ENCODE assay signal across 7 mouse cellular contexts in the genomic region with DNA sequence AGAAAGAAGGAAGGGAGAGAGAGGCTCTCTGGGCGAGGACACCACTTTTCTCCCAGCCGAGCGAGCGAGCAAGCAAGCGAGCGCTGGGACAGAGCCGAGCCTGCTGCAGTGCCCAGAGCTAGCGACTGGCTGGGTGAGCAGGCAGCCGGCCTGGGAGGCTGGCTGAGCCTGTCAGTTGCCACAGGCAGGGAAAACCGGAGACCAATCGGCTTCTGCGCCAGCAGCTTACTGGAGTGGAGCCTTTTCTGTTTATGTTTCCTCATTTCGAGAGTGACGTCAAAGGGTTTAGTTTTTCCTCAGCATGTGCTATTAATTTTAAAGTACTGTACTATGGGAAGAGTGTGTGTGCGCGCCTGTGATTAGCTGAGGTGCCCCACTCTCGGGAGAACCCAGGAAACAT. TPM values are rescaled to one million over a fixed set of nuclear protein-coding genes. Genes with fewer than 3 reads are reported as not detected.
DNase-seq lines count a peak whose midpoint lies in the region; ATAC-seq and TF ChIP-seq lines count a peak whose summit lies in the region.

Pde7b (minus strand) TSS at position 173 of the 400 bp plus-strand sequence.

- peaks cover 21% of the 10 kb centered on the region for H3K4me1 ChIP-seq in heart, embryonic 10.5 days
- peaks cover 22% of the 10 kb centered on the region for H3K4me1 ChIP-seq in kidney, embryonic 14.5 days (ENCODE audit: control insufficient read depth, insufficient read depth, low read length)
- H3K4me1 ChIP-seq in limb, embryonic 13.5 days: peaks cover 26% of the 10 kb centered on the region
- peaks cover 14% of the 10 kb centered on the region; the same call in 1 of the 2 replicates for H3K4me1 ChIP-seq in midbrain, embryonic 14.5 days (ENCODE audit: control insufficient read depth, insufficient read depth, low read length)
- no peaks in the 10 kb centered on the region; the same call in 1 of the 2 replicates for H3K4me1 ChIP-seq in small intestine, adult 2 months (ENCODE audit: control insufficient read depth, insufficient read depth, insufficient read length, low read length)

- peak; percentile 92 for DNase-seq in brain, adult 2 months (ENCODE audit: low read depth, low spot score)
- DNase-seq in heart, embryonic 10.5 days (ENCODE audit: low spot score): peak; percentile 91
- peak; percentile 89 for DNase-seq in midbrain, embryonic 14.5 days

- H3K4me2 ChIP-seq in kidney, embryonic 14.5 days (replicated peaks; ENCODE audit: low read depth, low read length): peak within 1 kb of the TSS; percentile 64
- H3K4me2 ChIP-seq in limb, embryonic 13.5 days (replicated peaks): peak within 1 kb of the TSS; percentile 64
- H3K4me2 ChIP-seq in midbrain, embryonic 14.5 days (ENCODE audit: low read length): peak within 1 kb of the TSS; percentile 56

- H3K9me3 ChIP-seq in heart, embryonic 10.5 days: no peaks in the 10 kb centered on the region
- H3K9me3 ChIP-seq in kidney, embryonic 14.5 days (ENCODE audit: control insufficient read depth, low read length): no peaks in the 10 kb centered on the region
- H3K9me3 ChIP-seq in limb, embryonic 13.5 days: no peaks in the 10 kb centered on the region
- H3K9me3 ChIP-seq in midbrain, embryonic 14.5 days (ENCODE audit: control insufficient read depth, low read length): no peaks in the 10 kb centered on the region

- peak within 1 kb of the TSS; percentile 50 for H3K4me3 ChIP-seq in heart, embryonic 10.5 days
- peak within 1 kb of the TSS; percentile 34 for H3K4me3 ChIP-seq in kidney, embryonic 14.5 days (ENCODE audit: low read length)
- peak within 1 kb of the TSS; percentile 45 for H3K4me3 ChIP-seq in limb, embryonic 13.5 days
- peak within 1 kb of the TSS; percentile 35 for H3K4me3 ChIP-seq in midbrain, embryonic 14.5 days (replicated peaks; ENCODE audit: low read depth, low read length)
- peak within 1 kb of the TSS; percentile 57 for H3K4me3 ChIP-seq in small intestine, adult 2 months (ENCODE audit: low read depth, low read length)

- H3K9ac ChIP-seq in kidney, embryonic 14.5 days (ENCODE audit: low read depth, low read length): peak within 1 kb of the TSS; percentile 34
- H3K9ac ChIP-seq in limb, embryonic 13.5 days: peak within 1 kb of the TSS; percentile 51
- H3K9ac ChIP-seq in midbrain, embryonic 14.5 days (replicated peaks; ENCODE audit: low read length): peak within 1 kb of the TSS; percentile 17; the same call in 1 of the 2 replicates

- peak within 1 kb of the TSS; percentile 79 for H3K27ac ChIP-seq in heart, embryonic 10.5 days
- H3K27ac ChIP-seq in kidney, embryonic 14.5 days (ENCODE audit: low read depth, low read length): no peak within 1 kb of the TSS
- H3K27ac ChIP-seq in limb, embryonic 13.5 days: peak within 1 kb of the TSS; percentile 77
- H3K27ac ChIP-seq in midbrain, embryonic 14.5 days (replicated peaks; ENCODE audit: low read depth, low read length): 0 out of 2 replicates have a peak within 1 kb of the TSS, but pooled peaks have one; percentile 39
- no peak within 1 kb of the TSS for H3K27ac ChIP-seq in small intestine, adult 2 months (ENCODE audit: insufficient read depth, low read depth, low read length)

- peak; percentile 71 for ATAC-seq in erythroid progenitor cell, adult 5-6 weeks (replicated peaks; ENCODE audit: low FRiP score, poor library complexity, severe bottlenecking)
- peak; percentile 93 for ATAC-seq in kidney, embryonic 14.5 days (ENCODE audit: low FRiP score, low TSS enrichment)
- peak; percentile 95 for ATAC-seq in limb, embryonic 13.5 days (ENCODE audit: low FRiP score, low read depth)
- peak; percentile 87; the same call in 1 of the 2 replicates for ATAC-seq in midbrain, embryonic 14.5 days (ENCODE audit: low FRiP score, low TSS enrichment)

- no peak; the same call in 1 of the 2 replicates for TF ChIP-seq POLR2A in small intestine, adult 2 months (IDR thresholded peaks at IDR 0.05; ENCODE audit: low read depth, low read length)

- WGBS in heart, embryonic 10.5 days: 14% methylated on average over 17 of the region's 17 CpGs
- 10% methylated on average over 17 of the region's 17 CpGs for WGBS in kidney, embryonic 14.5 days
- under 1% methylated on average over 17 of the region's 17 CpGs for WGBS in limb, embryonic 13.5 days
- 13% methylated on average over 17 of the region's 17 CpGs for WGBS in midbrain, embryonic 14.5 days
- WGBS in small intestine, adult 2 months: 5% methylated on average over 17 of the region's 17 CpGs

- H3K36me3 ChIP-seq in heart, embryonic 10.5 days: no peaks in the 10 kb centered on the region
- no peaks in the 10 kb centered on the region for H3K36me3 ChIP-seq in kidney, embryonic 14.5 days (ENCODE audit: control insufficient read depth, insufficient read depth, low read length)
- H3K36me3 ChIP-seq in limb, embryonic 13.5 days: no peaks in the 10 kb centered on the region
- H3K36me3 ChIP-seq in midbrain, embryonic 14.5 days (ENCODE audit: control insufficient read depth, insufficient read depth, low read length): no peaks in the 10 kb centered on the region
- H3K36me3 ChIP-seq in small intestine, adult 2 months (ENCODE audit: control insufficient read depth, insufficient read depth, low read length): no peaks in the 10 kb centered on the region

- no peak for TF ChIP-seq CTCF in small intestine, adult 2 months (IDR thresholded peaks at IDR 0.05; ENCODE audit: extremely low read depth, insufficient read length, insufficient replicate concordance, low read depth, low read length)

- H3K27me3 ChIP-seq in heart, embryonic 10.5 days (ENCODE audit: insufficient read depth, poor library complexity, severe bottlenecking): no peaks in the 10 kb centered on the region; the same call in 1 of the 2 replicates
- H3K27me3 ChIP-seq in kidney, embryonic 14.5 days (ENCODE audit: control insufficient read depth, insufficient read depth, low read length): no peaks in the 10 kb centered on the region
- H3K27me3 ChIP-seq in limb, embryonic 13.5 days: no peaks in the 10 kb centered on the region
- H3K27me3 ChIP-seq in midbrain, embryonic 14.5 days (ENCODE audit: control insufficient read depth, insufficient read depth, low read length): no peaks in the 10 kb centered on the region
- H3K27me3 ChIP-seq in small intestine, adult 2 months (ENCODE audit: control insufficient read depth, insufficient read depth, low read length): no peaks in the 10 kb centered on the region; the same call in 1 of the 2 replicates

RNA-seq across cellular contexts. Expression of gene Pde7b, which starts in this region (rescaled TPM):
- total RNA-seq in erythroid progenitor cell, adult 5-6 weeks (2015; ENCODE audit: low replicate concordance): 2.2 TPM in 1 of 2 replicates, not detected in the other
- 1.4 TPM in 1 of 2 replicates, not detected in the other for total RNA-seq in erythroid progenitor cell, adult 5-6 weeks (2017; ENCODE audit: low replicate concordance)
- 4.2 and 6.6 TPM in 2 replicates for polyA plus RNA-seq in heart, embryonic 10.5 days (2016; fragmentation: Nextera tagmentation; extraction: Ambion mirVana)
- 3.3 and 5.2 TPM in 2 replicates for polyA plus RNA-seq in kidney, embryonic 14.5 days (2014; fragmentation: Nextera tagmentation; extraction: Ambion mirVana)
- polyA plus RNA-seq in limb, embryonic 13.5 days (2015; fragmentation: Nextera tagmentation; extraction: Ambion mirVana): 9.5 and 11.2 TPM in 2 replicates
- polyA plus RNA-seq in midbrain, embryonic 14.5 days (2014; fragmentation: Nextera tagmentation; extraction: Ambion mirVana): 1.9 and 2.0 TPM in 2 replicates
- polyA plus RNA-seq in small intestine, adult 2 months (2012; rRNA removed): 2.1 and 2.7 TPM in 2 replicates

Comparison
In these comparisons a context has a peak if more than half of its experiments do, and no peak if none do; other contexts are left out.
1. H3K27ac ChIP-seq: peak in heart, embryonic 10.5 days (single experiment), limb, embryonic 13.5 days (single experiment) and midbrain, embryonic 14.5 days (single experiment); none in kidney, embryonic 14.5 days (single experiment) and small intestine, adult 2 months (single experiment).
2. Peak in every context shown above with its lines, with median percentiles within 50 percentile points of each other: DNase-seq, ATAC-seq, H3K4me3 ChIP-seq, H3K4me2 ChIP-seq and H3K9ac ChIP-seq.